Mouse (Mus musculus) intestine, postnatal 0 days (tissue): ENCODE results near the gene Lrp8. TPM values are rescaled to one million over a fixed set of nuclear protein-coding genes. Genes with fewer than 3 reads are reported as not detected.

ENCODE experiments used
- ATAC-seq: fragments of 200-750 bp; cut with Nextera tagmentation; 2 replicates; pipeline ENCODE4 v1.8.0; 2017; ENCODE audit warnings: mild to moderate bottlenecking, moderate TSS enrichment, moderate library complexity
- H3K27ac ChIP-seq: fragments of 300-500 bp; sonication (generic); 2 replicates; pipeline ENCODE4 v1.5.1; 2014; ENCODE audit warnings: mild to moderate bottlenecking, low read depth, low read length, moderate library complexity
- H3K27me3 ChIP-seq: fragments of 300-500 bp; sonication (generic); replicated peaks from 2 replicates; pipeline ENCODE4 v1.6.1; 2014; ENCODE audit warnings: low read length, mixed read lengths; ENCODE audit not compliant: control insufficient read depth, insufficient read depth
- H3K36me3 ChIP-seq: fragments of 300-500 bp; sonication (generic); 2 replicates; pipeline ENCODE4 v1.6.1; 2014; ENCODE audit warnings: mild to moderate bottlenecking, moderate library complexity; ENCODE audit not compliant: control insufficient read depth, insufficient read depth
- H3K4me1 ChIP-seq: fragments of 300-500 bp; sonication (generic); replicated peaks from 2 replicates; pipeline ENCODE4 v1.6.1; 2014; ENCODE audit warnings: antibody characterized with exemption, low read length, mixed read lengths; ENCODE audit not compliant: control insufficient read depth, insufficient read depth
- H3K4me2 ChIP-seq: fragments of 300-500 bp; sonication (generic); replicated peaks from 2 replicates; pipeline ENCODE4 v1.6.1; 2014; ENCODE audit warnings: low read depth, mild to moderate bottlenecking, moderate library complexity
- H3K4me3 ChIP-seq: fragments of 300-500 bp; sonication (generic); 2 replicates; pipeline ENCODE4 v1.5.1; 2014; ENCODE audit warnings: low read depth, low read length
- H3K9ac ChIP-seq: fragments of 300-500 bp; sonication (generic); 2 replicates; pipeline ENCODE4 v1.6.1; 2014; ENCODE audit warnings: mild to moderate bottlenecking, low read depth, low read length
- H3K9me3 ChIP-seq: fragments of 300-500 bp; sonication (generic); 2 replicates; pipeline ENCODE4 v1.6.1; 2016; ENCODE audit warnings: mixed run types; ENCODE audit not compliant: control insufficient read depth
- CTCF ChIP-seq: sonication (generic); IDR thresholded peaks from 2 replicates; pipeline ENCODE4 v1.5.1; 2016; ENCODE audit warnings: low read depth, mild to moderate bottlenecking, control low read depth, antibody characterized with exemption, moderate library complexity
- WGBS: fragments of 180-500 bp; shearing (Covaris S2); extraction: QIAGEN DNeasy Blood & Tissue Kit; methylation state at CpG from one replicate; pipeline ENCODE4 v1.1.7; 2014; 5-methylcytosine and 5-hydroxymethylcytosine counted together
- polyA plus RNA-seq: library from polyadenylated mRNA; unstranded; fragments of >200 nt; fragmentation: Nextera tagmentation; extraction: Ambion mirVana; gene quantifications from 2 replicates; pipeline ENCODE4 v1.2.1, GENCODE M21; 2015

The Lrp8 gene
- polyA plus RNA-seq, 1 experiment from 2014 or later = 0.66 TPM

GRCm38 (mm10) chr4:107783541-107783940 lies 18.5 kb upstream of the Lrp8 start:
- WGBS = 67% methylated on average over 10 of the region's 10 CpGs
- H3K4me3 ChIP-seq = no peak overlapping the region
- no peaks in the 10 kb centered on the region for H3K9me3 ChIP-seq
- H3K9ac ChIP-seq = no peak overlapping the region
- H3K36me3 ChIP-seq = no peaks in the 10 kb centered on the region
- H3K4me1 ChIP-seq = no peaks in the 10 kb centered on the region
- no peak overlapping the region for H3K4me2 ChIP-seq
- no peak for ATAC-seq
- no peaks in the 10 kb centered on the region for H3K27me3 ChIP-seq
- H3K27ac ChIP-seq = no peak overlapping the region
- TF ChIP-seq CTCF = no peak

- no peak overlapping the region for H3K4me2 ChIP-seq
- no peaks in the 10 kb centered on the region for H3K4me1 ChIP-seq
- WGBS = 88% methylated on average over 6 of the region's 6 CpGs
- no peak for TF ChIP-seq CTCF
- no peak overlapping the region for H3K27ac ChIP-seq
- ATAC-seq = no peak
- H3K4me3 ChIP-seq = no peak overlapping the region
- no peaks in the 10 kb centered on the region for H3K9me3 ChIP-seq
- no peak overlapping the region for H3K9ac ChIP-seq
- no peaks in the 10 kb centered on the region for H3K36me3 ChIP-seq
- no peaks in the 10 kb centered on the region for H3K27me3 ChIP-seq
Measured at GRCm38 (mm10) chr4:107788841-107789240, 13.2 kb upstream of the Lrp8 start.

GRCm38 (mm10) chr4:107800801-107801200 lies 1.3 kb upstream of the Lrp8 start:
- Histone ChIP-seq H3K9ac (no peak overlapping the region), H3K27me3 (peaks cover 6% of the 10 kb centered on the region; the same call in 1 of the 2 replicates), H3K4me1 (0 out of 2 replicates have a peak, but pooled peaks cover 2% of the 10 kb centered on the region), H3K4me3 (no peak overlapping the region), H3K27ac (no peak overlapping the region), H3K9me3 (no peaks in the 10 kb centered on the region), H3K36me3 (no peaks in the 10 kb centered on the region; the same call in 1 of the 2 replicates), H3K4me2 (no peak overlapping the region)
- no peak for ATAC-seq
- TF ChIP-seq CTCF = no peak
- WGBS = 81% methylated on average over 6 of the region's 6 CpGs

GRCm38 (mm10) chr4:107801366-107802184 lies 486 bp upstream of the Lrp8 start:
- Histone ChIP-seq H3K9ac (peak overlapping the region; percentile 59), H3K4me2 (peak overlapping the region; percentile 99), H3K4me3 (peak overlapping the region; percentile 65), H3K27ac (peak overlapping the region; percentile 54), H3K9me3 (no peaks in the 10 kb centered on the region), H3K36me3 (no peaks in the 10 kb centered on the region; the same call in 1 of the 2 replicates), H3K27me3 (peaks cover 6% of the 10 kb centered on the region; the same call in 1 of the 2 replicates), H3K4me1 (0 out of 2 replicates have a peak, but pooled peaks cover 2% of the 10 kb centered on the region)
- peak; percentile 46 for ATAC-seq
- peak; percentile 56 for TF ChIP-seq CTCF
- 5% methylated on average over 37 of the region's 41 CpGs for WGBS

GRCm38 (mm10) chr4:107802450-107803331 lies 630 bp downstream of the Lrp8 start:
- Histone ChIP-seq H3K27me3 (peaks cover 6% of the 10 kb centered on the region; the same call in 1 of the 2 replicates), H3K9ac (peak overlapping the region; percentile 59), H3K4me1 (0 out of 2 replicates have a peak, but pooled peaks cover 2% of the 10 kb centered on the region), H3K9me3 (no peaks in the 10 kb centered on the region), H3K4me2 (peak overlapping the region; percentile 99), H3K36me3 (no peaks in the 10 kb centered on the region; the same call in 1 of the 2 replicates), H3K4me3 (peak overlapping the region; percentile 65), H3K27ac (peak overlapping the region; percentile 54; the same call in 1 of the 2 replicates)
- no peak for TF ChIP-seq CTCF
- under 1% methylated on average over 65 of the region's 65 CpGs for WGBS
- ATAC-seq = no peak
